7 mouse cellular contexts compared by ENCODE assay signal in the genomic region with DNA sequence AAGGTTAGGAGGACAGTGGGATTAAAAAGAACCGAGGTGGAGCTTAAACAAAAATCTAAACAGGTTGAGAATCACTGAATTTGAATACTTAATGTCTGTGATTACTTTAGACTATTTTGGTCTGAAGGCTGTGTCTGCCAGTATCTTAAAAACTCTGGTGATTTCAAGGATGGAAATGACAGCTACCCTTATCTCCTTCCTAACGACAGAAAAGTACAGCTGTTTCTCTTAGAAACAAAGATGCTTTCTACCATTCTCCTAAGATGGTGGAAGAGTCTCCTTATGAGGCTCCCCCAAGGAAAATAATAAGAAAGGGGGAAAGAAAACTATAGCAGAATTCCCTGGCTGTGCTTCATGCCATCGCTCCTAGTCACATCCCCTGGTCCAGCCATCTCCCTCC. TPM values are rescaled to one million over a fixed set of nuclear protein-coding genes. Genes with fewer than 3 reads are reported as not detected.
A peak's percentile ranks its signal among the peaks of the same experiment; 100 is the strongest.
DNase-seq lines count a peak whose midpoint lies in the region; ATAC-seq and TF ChIP-seq lines count a peak whose summit lies in the region.

No protein-coding gene starts in this region.

- H3K4me3 ChIP-seq in lung, postnatal 0 days (ENCODE audit: low read depth, low read length) = peak overlapping the region; percentile 99
- H3K4me3 ChIP-seq in limb, embryonic 11.5 days (ENCODE audit: low read depth, low read length) = peak overlapping the region; percentile 91
- H3K4me3 ChIP-seq in small intestine, adult 2 months (ENCODE audit: low read depth, low read length) = peak overlapping the region; percentile 93

- TF ChIP-seq CTCF in lung, postnatal 0 days (IDR thresholded peaks at IDR 0.05) = no peak
- no peak for TF ChIP-seq CTCF in small intestine, adult 2 months (IDR thresholded peaks at IDR 0.05; ENCODE audit: extremely low read depth, insufficient read length, insufficient replicate concordance, low read depth, low read length)

- no peaks in the 10 kb centered on the region for H3K36me3 ChIP-seq in lung, postnatal 0 days (ENCODE audit: insufficient read depth, low read length)
- no peaks in the 10 kb centered on the region for H3K36me3 ChIP-seq in limb, embryonic 11.5 days (ENCODE audit: control insufficient read depth, insufficient read depth, low read length)
- peaks cover 2% of the 10 kb centered on the region; the same call in 1 of the 2 replicates for H3K36me3 ChIP-seq in small intestine, adult 2 months (ENCODE audit: control insufficient read depth, insufficient read depth, low read length)

- ATAC-seq in lung, postnatal 0 days = no peak
- ATAC-seq in erythroid progenitor cell, adult 5-6 weeks (replicated peaks; ENCODE audit: low FRiP score, poor library complexity, severe bottlenecking) = 0 out of 2 replicates have a peak, but pooled peaks have one; percentile 4
- no peak for ATAC-seq in limb, embryonic 11.5 days (ENCODE audit: insufficient number of reproducible peaks, low FRiP score, low TSS enrichment, low read depth)

- TF ChIP-seq EP300 in lung, postnatal 0 days (IDR thresholded peaks at IDR 0.05) = no peak

- no peaks in the 10 kb centered on the region for H3K9me3 ChIP-seq in lung, postnatal 0 days (ENCODE audit: low read length)
- H3K9me3 ChIP-seq in limb, embryonic 11.5 days (ENCODE audit: control insufficient read depth, low read length) = no peaks in the 10 kb centered on the region

- peak overlapping the region; percentile 95 for H3K27ac ChIP-seq in lung, postnatal 0 days (ENCODE audit: low read length)
- no peak overlapping the region for H3K27ac ChIP-seq in limb, embryonic 11.5 days (replicated peaks; ENCODE audit: low read depth, low read length)
- H3K27ac ChIP-seq in small intestine, adult 2 months (ENCODE audit: insufficient read depth, low read depth, low read length) = peak overlapping the region; percentile 8; the same call in 1 of the 2 replicates

- no peak for TF ChIP-seq POLR2A in small intestine, adult 2 months (IDR thresholded peaks at IDR 0.05; ENCODE audit: low read depth, low read length)

- peak overlapping the region; percentile 98 for H3K9ac ChIP-seq in lung, postnatal 0 days (replicated peaks; ENCODE audit: low read depth)
- H3K9ac ChIP-seq in limb, embryonic 11.5 days (ENCODE audit: low read length) = peak overlapping the region; percentile 96

- no peaks in the 10 kb centered on the region for H3K4me1 ChIP-seq in lung, postnatal 0 days (ENCODE audit: insufficient read depth, low read depth, low read length)
- H3K4me1 ChIP-seq in limb, embryonic 11.5 days (ENCODE audit: control insufficient read depth, insufficient read depth, low read length) = no peaks in the 10 kb centered on the region
- H3K4me1 ChIP-seq in small intestine, adult 2 months (ENCODE audit: control insufficient read depth, insufficient read depth, insufficient read length, low read length) = no peaks in the 10 kb centered on the region

- WGBS in lung, postnatal 0 days = 4% methylated on average over 3 of the region's 3 CpGs
- WGBS in limb, embryonic 11.5 days = 4% methylated on average over 3 of the region's 3 CpGs
- under 1% methylated on average over 3 of the region's 3 CpGs for WGBS in small intestine, adult 2 months

- no peaks in the 10 kb centered on the region for H3K27me3 ChIP-seq in lung, postnatal 0 days (replicated peaks; ENCODE audit: insufficient read depth, low read length)
- H3K27me3 ChIP-seq in limb, embryonic 11.5 days (ENCODE audit: control insufficient read depth, insufficient read depth, low read length) = no peaks in the 10 kb centered on the region
- no peaks in the 10 kb centered on the region for H3K27me3 ChIP-seq in small intestine, adult 2 months (ENCODE audit: control insufficient read depth, insufficient read depth, low read length)

- DNase-seq in lung, postnatal 0 days (ENCODE audit: low spot score) = no peak
- DNase-seq in lung, postnatal 4 days = no peak
- DNase-seq in limb, embryonic 11.5 days (ENCODE audit: low spot score) = no peak
- DNase-seq in adrenal gland, postnatal 4 days (ENCODE audit: low spot score in 2 of 2) = no peak
- DNase-seq in gastrocnemius, postnatal 25 days = no peak

- H3K4me2 ChIP-seq in lung, postnatal 0 days (replicated peaks; ENCODE audit: low read depth, low read length) = peak overlapping the region; percentile 78
- peak overlapping the region; percentile 60 for H3K4me2 ChIP-seq in limb, embryonic 11.5 days (ENCODE audit: low read depth, severe bottlenecking)

RNA-seq across cellular contexts. Expression of gene Rc3h2, which starts 0.8 kb away (rescaled TPM):
- polyA plus RNA-seq in lung, postnatal 0 days (2015; fragmentation: Nextera tagmentation; extraction: Ambion mirVana) = 7.6 and 9.3 TPM in 2 replicates
- total RNA-seq in erythroid progenitor cell, adult 5-6 weeks (2015; ENCODE audit: low replicate concordance) = 37.8 and 40.7 TPM in 2 replicates
- 48.0 and 62.0 TPM in 2 replicates for total RNA-seq in erythroid progenitor cell, adult 5-6 weeks (2017; ENCODE audit: low replicate concordance)
- polyA plus RNA-seq in limb, embryonic 11.5 days (2014; fragmentation: Nextera tagmentation; extraction: Ambion mirVana) = 17.0 and 20.8 TPM in 2 replicates
- polyA plus RNA-seq in small intestine, adult 2 months (2012; rRNA removed) = 1.4 and 2.7 TPM in 2 replicates
- 10 to 100 TPM; 49.3 to 51.6 TPM for total RNA-seq in adrenal gland, postnatal 4 days (2021)
- 10 to 100 TPM; 33.4 to 40.7 TPM for total RNA-seq in gastrocnemius, postnatal 25 days (2021)

RNA-seq across cellular contexts. Expression of gene Zbtb26, which starts 21.0 kb away (rescaled TPM):
- polyA plus RNA-seq in lung, postnatal 0 days (2015; fragmentation: Nextera tagmentation; extraction: Ambion mirVana) = 2.2 and 2.6 TPM in 2 replicates
- total RNA-seq in erythroid progenitor cell, adult 5-6 weeks (2015; ENCODE audit: low replicate concordance) = 5.4 and 9.2 TPM in 2 replicates
- total RNA-seq in erythroid progenitor cell, adult 5-6 weeks (2017; ENCODE audit: low replicate concordance) = 6.4 and 8.0 TPM in 2 replicates
- polyA plus RNA-seq in limb, embryonic 11.5 days (2014; fragmentation: Nextera tagmentation; extraction: Ambion mirVana) = 12.7 and 13.6 TPM in 2 replicates
- polyA plus RNA-seq in small intestine, adult 2 months (2012; rRNA removed) = 0.47 and 0.56 TPM in 2 replicates
- 10 to 100 TPM; 12.2 to 15.1 TPM for total RNA-seq in adrenal gland, postnatal 4 days (2021)
- 1 to 10 TPM; 3.7 to 4.0 TPM for total RNA-seq in gastrocnemius, postnatal 25 days (2021)

RNA-seq across cellular contexts. Expression of gene Zbtb6, which starts 21.1 kb away (rescaled TPM):
- 3.1 and 3.5 TPM in 2 replicates for polyA plus RNA-seq in lung, postnatal 0 days (2015; fragmentation: Nextera tagmentation; extraction: Ambion mirVana)
- total RNA-seq in erythroid progenitor cell, adult 5-6 weeks (2015; ENCODE audit: low replicate concordance) = 6.5 and 14.3 TPM in 2 replicates
- 13.2 and 22.3 TPM in 2 replicates for total RNA-seq in erythroid progenitor cell, adult 5-6 weeks (2017; ENCODE audit: low replicate concordance)
- 5.4 and 5.6 TPM in 2 replicates for polyA plus RNA-seq in limb, embryonic 11.5 days (2014; fragmentation: Nextera tagmentation; extraction: Ambion mirVana)
- polyA plus RNA-seq in small intestine, adult 2 months (2012; rRNA removed) = 0.28 and 0.71 TPM in 2 replicates
- 10 to 100 TPM; 16.9 to 17.1 TPM for total RNA-seq in adrenal gland, postnatal 4 days (2021)
- 1 to 10 TPM; 2.9 to 3.1 TPM for total RNA-seq in gastrocnemius, postnatal 25 days (2021)

RNA-seq across cellular contexts. Expression of gene Rabgap1, which starts 21.2 kb away (rescaled TPM):
- 22.3 and 26.7 TPM in 2 replicates for polyA plus RNA-seq in lung, postnatal 0 days (2015; fragmentation: Nextera tagmentation; extraction: Ambion mirVana)
- 5.4 and 5.9 TPM in 2 replicates for total RNA-seq in erythroid progenitor cell, adult 5-6 weeks (2015; ENCODE audit: low replicate concordance)
- total RNA-seq in erythroid progenitor cell, adult 5-6 weeks (2017; ENCODE audit: low replicate concordance) = 15.4 and 21.3 TPM in 2 replicates
- polyA plus RNA-seq in limb, embryonic 11.5 days (2014; fragmentation: Nextera tagmentation; extraction: Ambion mirVana) = 44.4 and 44.5 TPM in 2 replicates
- 1.1 and 2.4 TPM in 2 replicates for polyA plus RNA-seq in small intestine, adult 2 months (2012; rRNA removed)
- 10 to 100 TPM; 71.1 TPM for total RNA-seq in adrenal gland, postnatal 4 days (2021)
- 10 to 100 TPM; 25.3 to 27.2 TPM for total RNA-seq in gastrocnemius, postnatal 25 days (2021)
